Mouse (Mus musculus) telencephalon, adult 2 months (tissue): Measurements from ENCODE around the gene Clec11a.

Experiments
- DNase-seq: peaks from one replicate; pipeline ENCODE4 v3.0.0-alpha.2; 2011; ENCODE audit warnings: low read depth, low spot score

The Clec11a gene

GRCm38 (mm10) chr7:44306516-44307240 lies at the start of gene Clec11a:
TSS of gene Clec11a (minus strand) at chr7:44306902.
- no peak for DNase-seq

DNA sequence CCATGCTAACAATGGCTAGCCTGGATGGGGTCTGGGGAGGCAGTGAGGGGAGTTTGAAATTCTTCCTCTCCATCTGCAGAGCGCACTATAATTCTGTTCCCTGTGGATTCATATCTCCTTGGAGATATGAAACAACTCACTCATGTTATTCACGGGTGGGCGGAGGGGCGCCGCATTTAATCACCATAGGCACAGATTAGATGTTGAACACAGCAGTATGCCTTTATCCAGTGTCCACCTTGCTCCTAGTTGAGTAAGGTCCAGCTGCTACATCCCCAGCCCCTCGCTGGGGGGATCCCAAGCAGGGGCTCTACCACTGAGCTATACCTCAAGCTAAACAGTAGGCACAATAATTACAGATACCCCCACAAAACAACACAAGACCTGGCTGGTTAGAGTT lies 48.7 kb upstream of the Clec11a start:
- no peak for DNase-seq

GRCm38 (mm10) chr7:44353601-44354340 lies 47.1 kb upstream of the Clec11a start:
- no peak for DNase-seq

DNA sequence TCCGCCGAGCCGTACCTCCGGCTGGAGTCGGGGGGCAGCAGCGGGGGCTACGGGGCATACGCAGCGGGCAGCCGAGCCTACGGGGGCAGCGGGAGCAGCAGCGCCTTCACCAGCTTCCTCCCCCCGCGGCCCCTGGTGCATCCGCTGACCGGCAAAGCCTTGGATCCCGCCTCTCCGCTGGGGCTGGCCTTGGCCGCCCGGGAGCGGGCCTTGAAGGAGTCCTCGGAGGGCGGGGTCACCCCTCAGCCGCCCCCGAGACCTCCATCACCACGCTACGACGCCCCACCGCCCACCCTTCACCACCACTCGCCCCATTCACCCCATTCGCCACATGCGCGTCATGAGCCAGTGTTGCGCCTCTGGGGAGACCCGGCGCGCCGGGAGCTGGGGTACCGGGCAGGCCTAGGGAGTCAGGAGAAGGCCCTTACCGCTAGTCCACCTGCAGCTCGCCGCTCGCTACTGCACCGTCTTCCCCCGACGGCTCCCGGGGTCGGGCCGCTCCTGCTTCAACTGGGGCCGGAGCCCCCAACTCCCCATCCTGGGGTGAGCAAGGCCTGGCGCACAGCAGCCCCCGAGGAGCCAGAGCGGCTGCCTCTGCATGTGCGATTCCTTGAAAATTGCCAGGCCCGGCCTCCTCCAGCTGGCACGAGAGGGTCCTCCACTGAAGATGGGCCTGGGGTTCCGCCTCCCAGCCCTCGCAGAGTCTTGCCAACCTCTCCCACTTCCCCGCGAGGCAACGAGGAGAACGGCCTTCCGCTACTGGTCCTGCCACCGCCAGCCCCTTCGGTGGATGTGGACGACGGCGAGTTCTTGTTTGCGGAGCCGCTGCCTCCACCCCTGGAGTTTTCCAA lies 46.3 kb upstream of the Clec11a start:
- DNase-seq, result no peak

GRCm38 (mm10) chr7:44351881-44352749 lies 45.4 kb upstream of the Clec11a start:
- DNase-seq, result no peak

GRCm38 (mm10) chr7:44350957-44351711 lies 44.4 kb upstream of the Clec11a start:
- DNase-seq, result peak; percentile 87

GRCm38 (mm10) chr7:44349043-44349442 lies 42.3 kb upstream of the Clec11a start:
- DNase-seq, result no peak

DNA sequence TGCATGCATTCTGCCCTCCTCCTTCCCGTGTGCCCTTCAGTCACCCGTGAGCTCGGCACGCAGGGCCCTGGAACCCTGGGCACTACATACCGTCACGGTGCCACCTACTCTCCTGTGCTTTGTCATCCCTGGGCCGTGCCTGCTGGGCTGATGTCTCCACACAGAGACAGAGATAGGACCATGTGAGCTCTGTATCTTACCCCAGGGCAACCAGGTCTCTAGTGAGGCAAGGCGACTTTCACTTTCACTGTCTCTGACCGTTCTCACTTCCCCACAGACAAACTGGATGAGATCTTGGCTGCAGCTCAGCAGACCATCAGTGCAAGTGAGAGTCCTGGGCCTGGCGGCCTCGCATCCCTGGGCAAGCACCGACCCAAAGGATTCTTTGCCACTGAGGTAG lies 37.9 kb upstream of the Clec11a start:
- DNase-seq, result no peak

GRCm38 (mm10) chr7:44343459-44344015 lies 36.8 kb upstream of the Clec11a start:
- DNase-seq, result no peak

DNA sequence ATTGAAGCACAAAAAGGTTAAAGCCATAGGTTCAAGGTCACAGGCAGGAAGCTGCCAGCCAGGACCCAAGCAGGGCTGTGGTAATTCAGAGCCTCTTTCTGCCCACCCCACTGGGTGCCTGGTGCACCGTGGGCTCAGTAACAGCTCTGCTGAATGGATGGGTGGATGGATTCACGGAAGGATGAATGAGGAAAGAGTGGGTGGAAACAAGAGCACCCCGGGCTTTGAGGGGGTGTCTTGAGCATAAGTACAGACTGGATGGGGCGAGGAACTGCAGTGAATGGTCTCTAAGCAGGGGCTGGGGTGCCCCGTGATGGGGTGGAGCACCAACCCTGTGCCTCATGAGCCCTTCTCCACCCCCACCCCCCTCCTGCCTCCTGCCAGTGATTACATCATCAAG lies 35.0 kb upstream of the Clec11a start:
- peak; percentile 77 for DNase-seq

GRCm38 (mm10) chr7:44341119-44341518 lies 34.4 kb upstream of the Clec11a start:
- DNase-seq, result no peak

GRCm38 (mm10) chr7:44340226-44340625 lies 33.5 kb upstream of the Clec11a start:
- DNase-seq, result no peak

- no peak for DNase-seq
Observed at GRCm38 (mm10) chr7:44337121-44337849, 30.6 kb upstream of the Clec11a start.

GRCm38 (mm10) chr7:44336046-44337021 lies 29.6 kb upstream of the Clec11a start:
- peak; percentile 71 for DNase-seq

DNA sequence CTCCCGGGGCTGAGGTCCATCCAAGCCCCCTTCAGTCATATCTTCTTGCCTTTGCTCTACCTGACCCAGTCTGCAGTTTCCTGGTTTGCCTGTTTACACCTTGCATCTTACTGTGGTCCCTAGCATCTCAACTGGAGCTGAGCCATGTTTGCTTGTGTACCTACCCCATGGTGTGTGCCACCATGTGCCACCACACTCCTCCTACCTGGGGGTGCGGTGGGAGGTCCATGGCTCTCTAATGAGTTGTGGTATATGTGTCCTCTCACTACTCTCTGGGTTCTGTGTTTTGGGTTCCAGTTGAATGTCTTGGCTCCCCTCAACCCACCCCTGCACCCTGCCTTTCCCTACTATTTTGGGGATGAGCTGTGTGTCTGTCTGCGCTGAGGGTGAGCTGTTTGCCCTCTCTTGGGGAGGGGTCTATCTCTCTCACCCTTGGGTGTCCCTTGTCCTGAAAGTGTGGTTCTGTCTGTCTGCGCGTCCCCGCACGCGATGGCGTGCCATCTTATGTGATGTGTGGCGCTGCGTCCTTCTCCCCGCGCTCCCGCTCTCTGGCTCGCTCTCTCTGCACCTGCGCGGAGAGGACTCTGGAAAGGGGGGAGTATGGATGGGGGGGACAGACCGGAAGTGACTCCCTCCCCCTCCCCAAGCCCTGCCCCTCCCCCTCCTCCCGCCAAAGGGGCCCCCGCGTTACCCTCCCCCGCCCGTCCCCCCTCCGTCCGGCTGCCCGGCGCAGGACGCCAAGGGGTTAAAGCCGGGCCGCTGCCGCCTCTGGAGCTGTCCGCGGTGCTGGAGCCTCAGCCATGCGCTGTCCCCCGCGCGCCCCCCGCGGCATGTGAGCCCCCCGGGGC lies 28.6 kb upstream of the Clec11a start:
- no peak for DNase-seq

GRCm38 (mm10) chr7:44334139-44334538 lies 27.4 kb upstream of the Clec11a start:
- no peak for DNase-seq

DNA sequence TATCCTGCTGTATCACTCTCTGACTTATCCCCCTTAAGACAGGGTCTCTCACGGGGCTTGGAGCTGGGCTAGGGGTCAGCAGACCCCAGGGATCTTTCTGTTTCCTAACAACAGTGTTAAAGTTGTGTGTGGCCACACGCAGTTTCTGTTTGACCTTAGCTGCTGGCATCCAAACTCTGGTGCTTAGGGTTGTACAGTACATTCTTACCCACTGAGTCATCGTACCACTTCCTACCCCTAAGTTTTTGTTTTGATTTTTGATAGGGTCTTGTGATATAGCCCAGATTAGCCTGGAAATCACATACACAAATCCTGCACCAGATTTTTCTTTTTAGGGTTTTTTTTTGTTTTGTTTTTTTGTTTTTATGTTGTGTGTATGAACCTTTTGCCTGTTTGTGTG lies 25.6 kb upstream of the Clec11a start:
- DNase-seq, result no peak
